Mouse (Mus musculus) frontal cortex, postnatal 10 days (tissue): ENCODE data around the gene Pacs2.
A peak's percentile ranks its signal among the peaks of the same experiment; 100 is the strongest.

ENCODE experiments used
- DNase-seq, 2 experiments: peaks; one replicate each; pipeline ENCODE4 v3.0.0; 2022; ENCODE audit warnings: low spot score in 2 of 2, mixed read lengths in 1 of 2

Pacs2 gene

GRCm38 (mm10) chr12:113042543-113042942, 28.2 kb downstream of the Pacs2 start:
- DNase-seq, result no peak

DNA sequence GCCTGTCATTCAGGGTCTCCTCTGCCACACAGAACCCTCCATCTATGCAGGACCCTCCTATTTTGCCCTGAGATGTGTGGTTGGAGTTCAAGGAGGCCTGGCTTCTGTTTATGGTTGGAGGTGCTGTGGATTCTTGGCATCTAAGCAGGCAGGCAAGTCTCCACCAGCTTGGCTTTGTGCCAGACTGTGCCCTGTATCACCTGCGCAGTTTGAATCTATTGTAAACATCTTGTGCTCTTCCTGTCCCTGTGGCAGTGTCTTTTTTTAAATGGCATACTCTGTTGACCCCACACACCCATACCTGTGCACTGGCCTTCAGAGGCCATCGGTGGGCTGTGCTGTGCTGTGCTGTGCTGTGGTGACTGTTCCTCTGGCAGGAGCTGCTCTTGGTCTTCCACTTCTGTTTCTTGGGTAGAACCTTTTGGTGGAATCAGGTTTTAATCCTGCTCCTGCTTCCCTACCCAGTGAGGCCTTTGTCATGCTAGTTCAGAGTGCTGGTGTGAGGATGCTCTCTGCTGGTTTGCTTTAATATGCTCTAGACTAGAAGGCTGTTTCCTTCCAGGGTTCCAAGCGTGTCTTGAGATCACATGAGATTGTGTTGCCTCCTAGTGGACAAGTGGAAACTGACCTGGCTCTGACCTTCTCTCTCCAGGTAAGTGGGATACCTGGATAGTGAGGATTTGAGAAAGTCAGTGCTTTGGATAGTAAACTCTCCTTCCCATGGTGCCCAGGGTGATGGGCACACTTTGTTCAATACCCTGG, 30.8 kb downstream of the Pacs2 start:
- no peak for DNase-seq

- DNase-seq, result no peak
Measured at GRCm38 (mm10) chr12:113046861-113047260, 32.6 kb downstream of the Pacs2 start.

DNA sequence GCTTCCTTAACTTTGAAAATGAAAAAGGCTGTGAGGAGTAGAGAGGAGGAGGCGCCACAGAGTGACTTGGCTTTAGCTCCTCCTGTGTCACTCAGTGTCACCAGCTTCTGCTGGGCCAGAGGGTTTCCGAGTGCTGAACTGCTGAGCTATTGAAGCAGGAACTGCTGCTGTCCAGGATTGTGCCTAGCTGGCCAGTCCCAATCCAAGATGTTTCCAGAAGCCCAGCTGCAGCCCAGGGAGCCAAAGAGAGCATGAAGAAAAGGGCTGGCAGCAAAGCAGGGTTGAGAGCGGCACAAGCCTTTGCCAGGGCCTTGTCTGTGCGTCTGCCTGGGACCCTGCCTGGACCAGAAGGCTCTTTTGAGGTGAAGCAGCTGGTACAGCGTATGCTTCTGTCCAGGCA, 33.8 kb downstream of the Pacs2 start:
- no peak for DNase-seq

- no peak for DNase-seq
Measured at GRCm38 (mm10) chr12:113049836-113050235, 35.5 kb downstream of the Pacs2 start.

- no peak for DNase-seq
Measured at GRCm38 (mm10) chr12:113050671-113051070, 36.4 kb downstream of the Pacs2 start.

DNA sequence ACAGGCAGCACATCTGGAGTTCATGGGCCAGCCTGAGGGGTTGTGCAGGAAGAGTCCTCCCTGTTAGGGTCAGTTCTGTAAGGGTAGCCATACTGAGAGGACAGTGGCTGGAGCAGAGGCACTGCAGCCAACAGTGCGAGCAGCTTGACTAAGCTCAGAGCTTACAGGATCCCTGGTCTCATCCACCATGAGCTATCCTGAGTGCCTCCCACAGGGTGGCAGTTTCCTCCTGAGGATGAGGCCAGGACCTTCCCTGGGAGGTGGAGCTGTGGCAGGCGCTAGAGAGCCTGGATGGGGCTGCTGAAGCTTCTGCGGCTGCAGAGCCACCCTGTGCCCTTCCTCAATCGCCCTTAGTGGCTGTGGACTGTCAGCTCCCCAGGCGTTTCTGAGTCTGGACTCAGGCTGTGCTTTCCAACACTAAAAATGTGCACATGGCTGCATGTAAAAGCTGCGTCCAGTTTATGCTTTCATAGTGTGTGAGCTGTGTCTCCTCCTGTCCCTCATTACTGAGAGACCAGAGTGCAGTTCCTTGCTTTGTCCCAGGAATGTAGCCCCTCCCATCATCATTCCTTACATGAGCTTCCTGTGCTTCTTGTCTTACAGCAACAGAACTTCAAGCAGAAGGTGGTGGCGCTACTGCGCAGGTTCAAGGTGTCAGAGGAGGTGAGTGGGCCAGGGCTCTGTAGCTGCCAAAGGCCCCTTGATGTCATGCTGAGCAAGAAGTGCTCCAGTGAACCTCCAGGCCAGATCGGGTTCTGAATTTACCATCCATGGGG, 37.5 kb downstream of the Pacs2 start:
- no peak for DNase-seq

DNA sequence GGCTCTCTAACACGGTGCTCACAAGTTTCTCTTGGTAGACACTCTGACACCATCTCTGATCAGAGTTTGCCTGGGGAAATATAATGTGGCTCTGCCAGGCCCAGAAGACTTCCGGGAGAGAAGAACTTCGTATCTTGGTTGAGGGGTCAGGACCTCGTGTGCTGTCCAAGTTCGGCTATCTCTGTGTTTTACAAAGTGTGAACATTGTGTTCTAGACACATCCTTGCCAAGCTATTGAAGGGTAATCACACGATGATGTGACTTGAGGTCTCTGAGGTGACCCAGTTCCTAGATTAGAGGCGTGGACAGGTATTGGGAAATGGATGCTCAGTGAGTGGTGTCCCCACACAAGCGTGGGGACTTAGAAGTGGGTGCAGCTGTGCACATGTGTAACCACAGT, 41.8 kb downstream of the Pacs2 start:
- DNase-seq, result no peak

GRCm38 (mm10) chr12:113060178-113060577, 45.9 kb downstream of the Pacs2 start:
- DNase-seq, result no peak

GRCm38 (mm10) chr12:113061606-113062005, 47.3 kb downstream of the Pacs2 start:
- no peak for DNase-seq

DNA sequence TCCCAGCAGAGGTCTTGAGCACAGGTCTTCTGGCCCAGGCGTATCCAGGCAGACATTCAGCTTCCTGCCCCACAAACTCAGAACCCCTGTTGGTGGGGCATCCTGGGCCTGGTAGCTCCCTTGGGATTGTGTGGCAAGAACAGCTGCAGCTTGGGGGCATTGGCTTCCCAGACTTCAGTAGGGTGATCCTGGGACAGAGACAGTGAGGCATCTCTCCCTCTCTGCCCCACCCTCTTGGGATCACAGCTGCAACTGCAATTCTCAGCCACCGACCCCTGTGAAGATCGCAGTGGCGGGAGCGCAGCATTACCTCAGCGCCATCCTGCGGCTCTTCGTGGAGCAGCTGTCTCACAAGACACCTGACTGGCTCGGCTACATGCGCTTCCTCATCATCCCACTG, 47.9 kb downstream of the Pacs2 start:
- DNase-seq, result no peak

DNA sequence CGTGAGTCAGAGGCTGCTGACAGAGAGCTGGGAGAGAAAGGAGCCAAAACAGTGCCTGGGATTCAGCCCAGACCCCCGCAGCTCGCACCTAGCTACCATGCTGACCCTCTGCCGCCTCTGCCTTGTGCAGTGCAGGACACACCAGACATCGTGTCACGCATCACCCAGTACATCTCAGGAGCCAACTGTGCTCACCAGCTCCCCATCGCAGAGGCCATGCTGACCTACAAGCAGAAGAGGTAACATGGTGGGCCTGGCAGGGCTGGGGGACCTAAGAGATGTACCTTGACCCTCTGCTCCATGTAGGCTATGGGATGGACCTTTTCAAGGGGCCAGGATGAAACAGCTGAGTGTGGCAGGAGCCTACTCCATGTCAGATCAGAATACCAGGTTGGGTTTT, 49.4 kb downstream of the Pacs2 start:
- DNase-seq, result no peak

- no peak for DNase-seq
Measured at GRCm38 (mm10) chr12:113068002-113068401, 53.7 kb downstream of the Pacs2 start.

GRCm38 (mm10) chr12:113069389-113069788, 55.1 kb downstream of the Pacs2 start:
- no peak for DNase-seq

GRCm38 (mm10) chr12:113071321-113071720, 57.0 kb downstream of the Pacs2 start:
- no peak for DNase-seq

DNA sequence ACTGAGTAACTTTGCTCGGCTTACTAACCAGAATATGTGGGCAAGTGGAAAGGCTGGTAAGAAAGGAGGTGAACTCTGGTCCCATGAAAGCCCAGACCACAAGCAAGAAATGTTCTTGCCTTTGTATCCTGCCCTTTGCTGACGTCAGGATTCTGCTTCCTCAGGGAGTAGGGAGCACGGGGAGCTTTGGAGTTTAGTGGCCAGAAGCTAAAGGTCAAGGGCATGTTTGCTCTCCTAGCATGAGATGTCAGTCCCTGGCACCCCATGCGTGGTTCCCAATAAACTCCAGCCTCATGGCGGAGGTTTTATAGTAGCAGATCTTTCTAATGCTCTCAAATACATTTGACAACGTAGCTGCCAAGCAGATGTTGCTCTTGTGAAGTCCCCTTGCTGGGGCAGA, 57.5 kb downstream of the Pacs2 start:
- no peak for DNase-seq

DNA sequence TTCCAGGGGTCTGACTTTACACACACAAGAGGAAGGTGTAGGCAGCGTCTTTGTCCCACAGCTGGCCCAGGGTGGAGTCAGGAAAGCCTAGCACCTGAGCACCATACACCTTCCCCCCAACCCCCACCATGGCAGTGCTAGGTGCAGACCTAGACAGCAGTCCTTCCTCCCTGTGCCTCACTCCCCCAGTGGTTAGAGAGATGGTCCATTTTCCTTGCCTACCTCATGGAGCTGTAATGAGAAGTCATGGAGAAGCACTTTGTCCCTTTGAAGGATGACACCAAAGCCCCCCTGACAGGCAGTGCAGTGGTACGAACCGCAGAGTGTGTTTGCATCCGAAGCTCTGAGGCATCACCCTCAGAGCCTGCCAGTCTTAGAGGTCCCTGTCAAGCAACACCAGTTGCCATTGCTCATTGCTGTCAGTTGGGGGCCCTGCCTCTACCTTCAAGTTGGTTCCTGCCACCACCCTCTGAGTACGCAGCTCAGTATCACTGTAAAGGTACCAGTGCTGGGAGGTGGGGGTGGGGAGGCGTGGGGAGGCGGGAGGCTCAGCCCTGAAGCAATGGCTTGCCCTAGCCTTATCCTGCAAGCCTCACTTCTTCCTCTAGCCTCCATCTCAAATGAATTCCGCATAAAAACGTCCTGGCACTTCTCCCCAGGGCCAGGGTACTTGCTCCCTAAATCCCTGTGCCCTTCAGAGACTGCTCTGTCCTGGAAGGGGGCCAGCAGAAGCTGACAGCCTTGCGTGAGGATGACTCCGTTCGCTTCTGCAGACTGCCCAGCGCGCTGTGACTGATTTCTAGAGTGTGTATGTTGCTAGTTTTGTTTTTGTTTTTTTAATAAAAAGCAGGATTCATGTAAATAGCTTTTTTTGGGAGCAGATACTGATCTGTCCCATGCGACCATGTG, 59.4 kb downstream of the Pacs2 start:
- DNase-seq, result no peak

GRCm38 (mm10) chr12:113074329-113075062, 60.2 kb downstream of the Pacs2 start, which contains the start of gene Tex22:
Tex22 (plus strand) TSS chr12:113074502.
- DNase-seq, result peak; percentile 80 to 83

DNA sequence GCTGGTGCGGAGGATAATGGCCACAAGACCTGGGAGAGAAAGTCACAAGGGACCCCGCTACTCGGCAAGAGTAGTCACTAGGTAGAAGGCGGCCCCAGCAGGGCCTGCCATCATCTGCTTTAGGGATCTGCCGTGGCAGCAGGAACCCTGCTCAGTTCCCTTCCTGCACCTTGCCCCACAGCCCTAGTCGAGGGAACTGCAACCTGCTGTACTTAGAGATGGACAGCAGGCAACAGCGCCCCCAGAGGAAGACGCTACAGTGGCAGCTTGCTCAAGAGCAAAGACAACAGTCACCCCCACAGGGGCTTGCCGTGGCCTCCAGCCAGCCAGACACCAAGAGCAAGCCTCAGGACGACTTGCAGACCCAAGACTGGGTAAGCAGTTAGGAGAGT, 60.8 kb downstream of the Pacs2 start:
- peak; percentile 79 to 84 for DNase-seq

DNA sequence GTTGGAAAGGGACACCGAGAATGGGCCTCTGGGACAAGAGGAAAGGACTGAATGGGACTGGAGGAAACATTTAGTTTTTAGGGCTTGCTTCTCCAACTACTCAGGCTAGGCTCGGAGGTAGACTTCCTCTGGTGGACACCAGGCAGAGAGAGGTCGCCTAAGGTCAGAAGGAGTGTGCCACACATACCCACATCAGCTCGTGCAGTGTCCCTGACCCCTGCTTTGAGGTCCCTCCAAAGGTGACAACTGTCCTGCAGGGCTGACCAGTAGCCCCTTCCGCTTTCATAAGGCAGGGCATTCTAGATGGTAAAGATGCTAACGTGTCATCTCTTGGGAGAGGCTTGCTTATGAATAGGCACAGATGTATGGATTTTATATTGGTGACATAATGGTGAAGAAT, 61.2 kb downstream of the Pacs2 start:
- DNase-seq, result no peak

- no peak for DNase-seq
Measured at GRCm38 (mm10) chr12:113087276-113087675, 73.0 kb downstream of the Pacs2 start.
